Mouse (Mus musculus) megakaryocyte, embryonic 14.5 days (primary cell): ENCODE measurements at regions not wholly inside any gene's neighbourhood (a gene's known extent, or its start where the extent isn't known, plus 50 kb on each side); places are given as distances from the start of the nearest gene placed in this dataset.

Experiments
- FLI1 ChIP-seq: IDR thresholded peaks from 2 replicates; pipeline ENCODE4 v1.6.1; 2012; ENCODE audit warnings: low read length, inconsistent platforms, mixed read lengths
- GATA1 ChIP-seq: IDR thresholded peaks from 3 replicates; pipeline ENCODE4 v1.6.1; 2012; ENCODE audit warnings: mixed read lengths, low read length, inconsistent platforms, borderline replicate concordance

GRCm38 (mm10) chr14:80170450-80171180 lies 186.7 kb downstream of the Olfm4 start:
- no peak for TF ChIP-seq GATA1
- no peak for TF ChIP-seq FLI1
